Mouse (Mus musculus): ENCODE data around the gene Stox2. TPM values are rescaled to one million over a fixed set of nuclear protein-coding genes. Genes with fewer than 3 reads are reported as not detected.
"Not testable (repeated sequence)": the region's sequence is repeated elsewhere in the genome, so short reads cannot be mapped to it uniquely, and the experiment has no call there.

Gene Stox2
- polyA plus RNA-seq (2015; fragmentation: Nextera tagmentation; extraction: Ambion mirVana), result 32.1 and 40.5 TPM in 2 replicates

GRCm38 (mm10) chr8:47446312-47447046, at the start of gene Stox2:
TSS of gene Stox2 (minus strand) at chr8:47446362.
- H3K36me3 ChIP-seq, result no peaks in the 10 kb centered on the region
- WGBS, result 78% methylated on average over 19 of the region's 19 CpGs
- no peaks in the 10 kb centered on the region for H3K9me3 ChIP-seq (replicated peaks)
- H3K9ac ChIP-seq (replicated peaks), result no peak within 1 kb of the TSS
- H3K4me2 ChIP-seq, result no peak within 1 kb of the TSS
- no peak within 1 kb of the TSS for H3K27ac ChIP-seq (replicated peaks)
- H3K27me3 ChIP-seq (replicated peaks), result no peaks in the 10 kb centered on the region
- ATAC-seq (ENCODE audit: low FRiP score), result no peak
- H3K4me1 ChIP-seq, result no peaks in the 10 kb centered on the region
- no peak within 1 kb of the TSS for H3K4me3 ChIP-seq (replicated peaks)

- H3K4me1 ChIP-seq, result no peaks in the 10 kb centered on the region
- no peak overlapping the region for H3K27ac ChIP-seq (replicated peaks)
- ATAC-seq (ENCODE audit: low FRiP score), result no peak
- no peaks in the 10 kb centered on the region for H3K9me3 ChIP-seq (replicated peaks)
- no peaks in the 10 kb centered on the region for H3K27me3 ChIP-seq (replicated peaks)
- no peak overlapping the region for H3K9ac ChIP-seq (replicated peaks)
- H3K4me3 ChIP-seq (replicated peaks), result no peak overlapping the region
- WGBS, result 88% methylated on average over 6 of the region's 6 CpGs
- H3K36me3 ChIP-seq, result peaks cover 92% of the 10 kb centered on the region
- H3K4me2 ChIP-seq, result no peak overlapping the region
These were observed 49.3 kb upstream of the Stox2 start for GRCm38 (mm10) chr8:47495428-47495827.

GRCm38 (mm10) chr8:47494602-47495153, 48.5 kb upstream of the Stox2 start:
- WGBS, result 88% methylated on average over 12 of the region's 12 CpGs
- H3K9ac ChIP-seq (replicated peaks), result no peak overlapping the region
- H3K27ac ChIP-seq (replicated peaks), result no peak overlapping the region
- no peaks in the 10 kb centered on the region for H3K9me3 ChIP-seq (replicated peaks)
- no peaks in the 10 kb centered on the region for H3K27me3 ChIP-seq (replicated peaks)
- H3K4me2 ChIP-seq, result no peak overlapping the region
- ATAC-seq (ENCODE audit: low FRiP score), result no peak
- H3K4me3 ChIP-seq (replicated peaks), result no peak overlapping the region
- H3K4me1 ChIP-seq, result no peaks in the 10 kb centered on the region
- peaks cover 88% of the 10 kb centered on the region for H3K36me3 ChIP-seq

GRCm38 (mm10) chr8:47493106-47493505, 46.9 kb upstream of the Stox2 start:
- ATAC-seq (ENCODE audit: low FRiP score), result no peak
- WGBS, result 95% methylated on average over 12 of the region's 12 CpGs
- H3K4me3 ChIP-seq (replicated peaks), result no peak overlapping the region
- no peaks in the 10 kb centered on the region for H3K4me1 ChIP-seq
- no peaks in the 10 kb centered on the region for H3K9me3 ChIP-seq (replicated peaks)
- no peak overlapping the region for H3K4me2 ChIP-seq
- H3K27me3 ChIP-seq (replicated peaks), result no peaks in the 10 kb centered on the region
- H3K36me3 ChIP-seq, result peaks cover 74% of the 10 kb centered on the region
- H3K27ac ChIP-seq (replicated peaks), result no peak overlapping the region
- H3K9ac ChIP-seq (replicated peaks), result no peak overlapping the region

- H3K27ac ChIP-seq (replicated peaks), result no peak overlapping the region
- no peak overlapping the region for H3K4me2 ChIP-seq
- no peaks in the 10 kb centered on the region for H3K4me1 ChIP-seq
- H3K9me3 ChIP-seq (replicated peaks), result no peaks in the 10 kb centered on the region
- no peak overlapping the region for H3K4me3 ChIP-seq (replicated peaks)
- no peak overlapping the region for H3K9ac ChIP-seq (replicated peaks)
- 96% methylated on average over 3 of the region's 3 CpGs for WGBS
- no peak for ATAC-seq (ENCODE audit: low FRiP score)
- peaks cover 28% of the 10 kb centered on the region for H3K36me3 ChIP-seq
- no peaks in the 10 kb centered on the region for H3K27me3 ChIP-seq (replicated peaks)
These were observed 41.1 kb upstream of the Stox2 start for GRCm38 (mm10) chr8:47487231-47487630.

GRCm38 (mm10) chr8:47482354-47483071, 36.4 kb upstream of the Stox2 start:
- no peak overlapping the region for H3K4me2 ChIP-seq
- H3K27me3 ChIP-seq (replicated peaks), result no peaks in the 10 kb centered on the region
- H3K9ac ChIP-seq (replicated peaks), result no peak overlapping the region
- peaks cover 3% of the 10 kb centered on the region; the same call in 1 of the 2 replicates for H3K36me3 ChIP-seq
- 0 out of 2 replicates have a peak, but pooled peaks cover 2% of the 10 kb centered on the region for H3K4me1 ChIP-seq
- H3K9me3 ChIP-seq (replicated peaks), result no peaks in the 10 kb centered on the region
- no peak overlapping the region for H3K4me3 ChIP-seq (replicated peaks)
- H3K27ac ChIP-seq (replicated peaks), result no peak overlapping the region
- no peak for ATAC-seq (ENCODE audit: low FRiP score)
- WGBS, result 47% methylated on average over 12 of the region's 12 CpGs

- H3K9me3 ChIP-seq (replicated peaks), result no peaks in the 10 kb centered on the region
- no peak overlapping the region for H3K4me2 ChIP-seq
- no peak overlapping the region for H3K9ac ChIP-seq (replicated peaks)
- ATAC-seq (ENCODE audit: low FRiP score), result peak; percentile 45
- no peaks in the 10 kb centered on the region for H3K36me3 ChIP-seq
- 0 out of 2 replicates have a peak, but pooled peaks cover 2% of the 10 kb centered on the region for H3K4me1 ChIP-seq
- H3K27ac ChIP-seq (replicated peaks), result no peak overlapping the region
- no peaks in the 10 kb centered on the region for H3K27me3 ChIP-seq (replicated peaks)
- no peak overlapping the region for H3K4me3 ChIP-seq (replicated peaks)
- WGBS, result 73% methylated on average over 7 of the region's 7 CpGs
These were observed 33.9 kb upstream of the Stox2 start for GRCm38 (mm10) chr8:47480039-47480438.

GRCm38 (mm10) chr8:47461650-47462049, 15.5 kb upstream of the Stox2 start:
- Histone ChIP-seq H3K9ac (replicated peaks) (no peak overlapping the region), H3K4me1 (no peaks in the 10 kb centered on the region), H3K36me3 (no peaks in the 10 kb centered on the region), H3K27ac (replicated peaks) (no peak overlapping the region), H3K4me3 (replicated peaks) (no peak overlapping the region), H3K9me3 (replicated peaks) (0 out of 2 replicates have a peak, but pooled peaks cover 4% of the 10 kb centered on the region), H3K4me2 (no peak overlapping the region), H3K27me3 (replicated peaks) (no peaks in the 10 kb centered on the region)
- ATAC-seq (ENCODE audit: low FRiP score), result no peak
- WGBS, result 61% methylated on average over 10 of the region's 10 CpGs

- Histone ChIP-seq H3K36me3 (no peaks in the 10 kb centered on the region), H3K9me3 (replicated peaks) (0 out of 2 replicates have a peak, but pooled peaks cover 4% of the 10 kb centered on the region), H3K27me3 (replicated peaks) (no peaks in the 10 kb centered on the region), H3K4me1 (no peaks in the 10 kb centered on the region), H3K9ac (replicated peaks) (no peak overlapping the region), H3K27ac (replicated peaks) (no peak overlapping the region), H3K4me3 (replicated peaks) (no peak overlapping the region), H3K4me2 (no peak overlapping the region)
- WGBS, result 78% methylated on average over 6 of the region's 6 CpGs
- ATAC-seq (ENCODE audit: low FRiP score), result no peak
These were observed 13.1 kb upstream of the Stox2 start for GRCm38 (mm10) chr8:47459216-47459749.

- Histone ChIP-seq H3K27me3 (replicated peaks) (no peaks in the 10 kb centered on the region), H3K27ac (replicated peaks) (no peak overlapping the region), H3K36me3 (no peaks in the 10 kb centered on the region), H3K4me3 (replicated peaks) (no peak overlapping the region), H3K4me2 (no peak overlapping the region), H3K9ac (replicated peaks) (no peak overlapping the region), H3K9me3 (replicated peaks) (0 out of 2 replicates have a peak, but pooled peaks cover 4% of the 10 kb centered on the region), H3K4me1 (no peaks in the 10 kb centered on the region)
- ATAC-seq (ENCODE audit: low FRiP score), result no peak
- 96% methylated on average over 10 of the region's 10 CpGs for WGBS
These were observed 12.4 kb upstream of the Stox2 start for GRCm38 (mm10) chr8:47458591-47458990.

- not testable (repeated sequence) for H3K4me2 ChIP-seq; H3K4me3 ChIP-seq (replicated peaks); H3K27ac ChIP-seq (replicated peaks); H3K36me3 ChIP-seq; H3K9me3 ChIP-seq (replicated peaks); H3K4me1 ChIP-seq; H3K27me3 ChIP-seq (replicated peaks); ATAC-seq (ENCODE audit: low FRiP score); H3K9ac ChIP-seq (replicated peaks)
- WGBS, result 98% methylated on average over 2 of the region's 2 CpGs
These were observed 3.0 kb upstream of the Stox2 start for GRCm38 (mm10) chr8:47449211-47449610.

All from neural tube, embryonic 15.5 days (tissue).